ENCODE assay signal across 34 mouse cellular contexts in genomic region chr12:116752784-116753183, GRCm38 (mm10).
DNase-seq lines count a peak whose midpoint lies in the region; ATAC-seq lines count a peak whose summit lies in the region.
"Had no signal": no experiment of that assay in that cellular context is flagged by ENCODE, and none has a peak within 500 bp of the region (broad histone marks: within the 10 kb centered on the region; RNA-seq: fewer than 3 reads in every experiment).

No protein-coding gene starts in this region.

- H3K9ac ChIP-seq in intestine, embryonic 16.5 days (ENCODE audit: low read depth, low read length) = no peak overlapping the region
- H3K9ac ChIP-seq: embryonic facial prominence, embryonic 15.5 days; forebrain, embryonic 12.5 days; heart, embryonic 12.5 days; hindbrain, embryonic 14.5 days; kidney, embryonic 15.5 days; limb, embryonic 15.5 days; liver, embryonic 13.5 days; midbrain, embryonic 13.5 days had no signal

- H3K27me3 ChIP-seq in intestine, embryonic 16.5 days (replicated peaks; ENCODE audit: control insufficient read depth, insufficient read depth, low read length) = no peaks in the 10 kb centered on the region
- H3K27me3 ChIP-seq: embryonic facial prominence, embryonic 15.5 days; forebrain, embryonic 12.5 days; heart, embryonic 12.5 days; kidney, embryonic 15.5 days; limb, embryonic 15.5 days; liver, embryonic 13.5 days; megakaryocyte, embryonic 14.5 days; midbrain, embryonic 13.5 days had no signal

- H3K4me3 ChIP-seq in intestine, embryonic 16.5 days (ENCODE audit: low read length) = no peak overlapping the region
- H3K4me3 ChIP-seq: embryonic facial prominence, embryonic 10.5 days; embryonic facial prominence, embryonic 15.5 days; forebrain, embryonic 12.5 days; heart, embryonic 12.5 days; kidney, embryonic 15.5 days; limb, embryonic 10.5 days; limb, embryonic 15.5 days; liver, embryonic 13.5 days; megakaryocyte, embryonic 14.5 days; midbrain, embryonic 13.5 days had no signal

- no peaks in the 10 kb centered on the region for H3K9me3 ChIP-seq in intestine, embryonic 16.5 days (ENCODE audit: control insufficient read depth, low read length)
- H3K9me3 ChIP-seq: embryonic facial prominence, embryonic 15.5 days; forebrain, embryonic 12.5 days; kidney, embryonic 15.5 days; limb, embryonic 10.5 days; limb, embryonic 15.5 days; liver, embryonic 13.5 days had no signal

- H3K27ac ChIP-seq in intestine, embryonic 16.5 days (ENCODE audit: low read length) = no peak overlapping the region
- H3K27ac ChIP-seq: embryonic facial prominence, embryonic 10.5 days; embryonic facial prominence, embryonic 15.5 days; forebrain, embryonic 12.5 days; hindbrain, embryonic 14.5 days; kidney, embryonic 15.5 days; limb, embryonic 10.5 days; limb, embryonic 15.5 days; liver, embryonic 13.5 days; midbrain, embryonic 13.5 days; stomach, postnatal 0 days had no signal

- no peaks in the 10 kb centered on the region for H3K4me1 ChIP-seq in intestine, embryonic 16.5 days (ENCODE audit: control insufficient read depth, insufficient read depth, low read length)
- H3K4me1 ChIP-seq: embryonic facial prominence, embryonic 10.5 days; embryonic facial prominence, embryonic 15.5 days; forebrain, embryonic 12.5 days; heart, embryonic 12.5 days; kidney, embryonic 15.5 days; limb, embryonic 10.5 days; limb, embryonic 15.5 days; liver, embryonic 13.5 days; megakaryocyte, embryonic 14.5 days; midbrain, embryonic 13.5 days had no signal

- whole genome bisulfite sequencing in intestine, embryonic 16.5 days = 84% methylated on average over 1 of the region's 1 CpGs

- ATAC-seq in intestine, embryonic 16.5 days = no peak
- ATAC-seq: CD4-positive, CD25-positive, alpha-beta regulatory T cell, adult 4 months; inflammation-experienced regulatory T-cells, adult 6 months; lung, postnatal 0 days; midbrain, embryonic 13.5 days had no signal

- intact Hi-C loops in left cerebral cortex, postnatal 4 days (cut with DNase I) = no loop called here
- intact Hi-C loops in left cerebral cortex, postnatal 36 days (cut with DNase I) = no loop called here

- no peak overlapping the region for H3K4me2 ChIP-seq in intestine, embryonic 16.5 days (ENCODE audit: low read depth, low read length)
- H3K4me2 ChIP-seq: embryonic facial prominence, embryonic 15.5 days; forebrain, embryonic 12.5 days; heart, embryonic 12.5 days; hindbrain, embryonic 14.5 days; kidney, embryonic 15.5 days; limb, embryonic 15.5 days; liver, embryonic 13.5 days; midbrain, embryonic 13.5 days had no signal

- H3K36me3 ChIP-seq in intestine, embryonic 16.5 days (ENCODE audit: control insufficient read depth, insufficient read depth, low read length) = no peaks in the 10 kb centered on the region
- H3K36me3 ChIP-seq: embryonic facial prominence, embryonic 10.5 days; embryonic facial prominence, embryonic 15.5 days; forebrain, embryonic 12.5 days; heart, embryonic 12.5 days; kidney, embryonic 15.5 days; limb, embryonic 10.5 days; limb, embryonic 15.5 days; liver, embryonic 13.5 days; midbrain, embryonic 13.5 days had no signal

- DNase-seq in cerebellum, adult 9-11 months = peak; percentile 31
- no peak for DNase-seq in cerebellum, adult 11 months
- DNase-seq in left cerebral cortex, postnatal 4 days = peak; percentile 18
- DNase-seq in left cerebral cortex, postnatal 36 days (ENCODE audit: low spot score in 2 of 2) = no peak
- DNase-seq in cerebellum, postnatal 14 days = peak; percentile 64 to 66
- no peak for DNase-seq in urinary bladder, postnatal 10 days (ENCODE audit: low spot score)
- DNase-seq: adrenal gland, postnatal 14 days; gastrocnemius, postnatal 14 days; heart, adult 18-20 months; heart, postnatal 4 days; kidney, adult 18-20 months; kidney, postnatal 25 days; liver, embryonic 13.5 days; lung, adult 18-20 months; lung, postnatal 4 days; right cerebral cortex, adult 18-20 months; right cerebral cortex, postnatal 4 days; thymus, adult 18-20 months; thymus, postnatal 25 days had no signal

Comparison
In these comparisons a context has a peak if more than half of its experiments do, and no peak if none do; other contexts are left out.
1. DNase-seq: peak in cerebellum, adult 9-11 months (single experiment), left cerebral cortex, postnatal 4 days (single experiment) and cerebellum, postnatal 14 days (2 of 2); none in cerebellum, adult 11 months (single experiment), left cerebral cortex, postnatal 36 days (0 of 2) and urinary bladder, postnatal 10 days (single experiment).